Mouse (Mus musculus): ENCODE results near the gene Olfr484.
"Not testable (repeated sequence)": the region's sequence is repeated elsewhere in the genome, so short reads cannot be mapped to it uniquely, and the experiment has no call there.

The Olfr484 gene

DNA sequence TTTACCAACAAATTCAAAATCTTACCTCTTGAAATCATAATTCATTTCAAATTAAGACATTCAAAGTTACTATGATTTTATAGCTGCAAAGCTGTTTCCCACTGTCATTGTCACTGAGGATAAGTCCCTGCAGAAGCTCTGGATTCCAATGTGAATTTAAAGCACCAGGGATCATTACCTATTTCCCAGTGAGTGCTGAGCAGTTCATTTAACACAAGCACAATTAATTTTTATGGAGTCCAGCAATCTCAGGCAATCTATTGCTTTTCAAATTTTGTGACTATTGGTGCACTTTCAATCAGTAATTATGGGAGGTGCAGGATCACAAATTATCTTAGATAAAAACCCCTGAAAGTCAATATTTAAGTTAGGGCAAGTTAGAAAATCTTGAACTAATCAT, at the start of gene Olfr484:
Gene Olfr484 (minus strand): TSS at position 101 of the 400 bp plus-strand sequence.
- no peak for DNase-seq (ENCODE audit: low spot score)

DNA sequence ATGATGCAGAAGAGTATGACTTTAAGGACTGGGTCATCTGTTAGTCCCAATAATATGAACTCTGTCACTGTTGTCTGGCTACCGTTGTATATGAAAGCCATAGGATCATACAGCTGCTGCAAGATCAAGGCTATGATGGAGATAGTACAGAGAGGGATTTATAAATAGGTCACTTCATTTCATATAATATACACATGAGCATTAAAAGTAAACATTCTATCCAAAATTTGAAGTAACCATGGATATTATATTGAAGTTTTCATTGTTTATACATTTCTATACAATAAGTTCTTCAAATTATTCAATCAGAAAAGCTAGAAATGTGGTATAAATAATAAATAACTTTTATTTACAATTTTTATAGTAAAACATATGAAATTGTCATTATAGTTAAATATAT, 45.4 kb upstream of the Olfr484 start, which contains the start of gene Olfr486:
Gene Olfr486 (minus strand): TSS at position 101 of the 400 bp plus-strand sequence.
- DNase-seq (ENCODE audit: low spot score) = not testable (repeated sequence)

DNA sequence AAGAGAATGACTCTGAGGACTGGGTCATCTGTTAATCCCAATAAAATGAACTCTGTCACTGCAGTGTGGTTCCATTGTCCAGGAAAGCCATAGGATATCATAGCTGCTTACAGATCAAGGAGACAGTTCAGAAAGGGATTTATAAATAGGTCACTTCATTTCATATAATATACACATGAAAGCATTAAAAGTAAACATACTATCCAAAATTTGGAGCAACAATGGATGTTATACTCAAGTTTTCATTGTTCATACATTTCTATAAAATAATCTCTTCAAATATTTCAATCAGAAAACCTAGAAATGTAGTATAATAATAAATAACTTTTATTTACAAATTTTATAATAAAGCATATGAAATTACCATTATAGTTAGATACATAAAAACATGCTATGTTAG, 32.5 kb upstream of the Olfr484 start, which contains the start of gene Olfr485:
Gene Olfr485 (minus strand): TSS at position 101 of the 400 bp plus-strand sequence.
- no peak for DNase-seq (ENCODE audit: low spot score)

GRCm38 (mm10) chr7:108121416-108121815, 5.8 kb downstream of the Olfr484 start:
- DNase-seq (ENCODE audit: low spot score) = no peak

- DNase-seq (ENCODE audit: low spot score) = no peak
Observed at GRCm38 (mm10) chr7:108120681-108121080, 6.6 kb downstream of the Olfr484 start.

GRCm38 (mm10) chr7:108100549-108100948, 26.7 kb downstream of the Olfr484 start, which contains the start of gene Olfr483:
Olfr483 (plus strand) TSS chr7:108100849.
- DNase-seq (ENCODE audit: low spot score) = no peak

DNA sequence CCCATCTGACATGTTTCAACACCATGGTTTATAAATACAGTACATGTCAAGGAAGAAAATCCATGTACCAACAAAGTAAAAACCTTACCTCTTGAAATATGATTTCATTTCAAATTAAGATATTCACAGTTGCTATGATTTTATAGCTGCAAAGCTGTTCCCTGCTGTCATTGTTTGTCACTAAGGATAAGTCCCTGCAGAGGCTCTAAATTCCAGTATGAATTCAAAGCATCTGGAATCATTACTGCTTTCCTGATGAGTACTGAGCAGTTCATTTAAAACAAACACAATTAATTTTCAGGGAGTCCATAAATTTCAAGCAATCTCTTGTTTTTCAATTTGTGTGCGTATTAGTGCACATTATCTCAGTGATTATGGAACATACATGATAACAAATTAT, 29.8 kb downstream of the Olfr484 start, which contains the start of gene Olfr482:
Gene Olfr482 (minus strand): TSS at position 101 of the 400 bp plus-strand sequence.
- DNase-seq (ENCODE audit: low spot score) = no peak

GRCm38 (mm10) chr7:108079555-108079954, 47.7 kb downstream of the Olfr484 start, which contains the start of gene Olfr481:
Olfr481 (plus strand) TSS chr7:108079855.
- DNase-seq (ENCODE audit: low spot score) = no peak

Measured in embryo, embryonic 10.5 days (tissue).